Mouse (Mus musculus): Measurements from ENCODE around the gene Ninl. TPM values are rescaled to one million over a fixed set of nuclear protein-coding genes. Genes with fewer than 3 reads are reported as not detected.
A peak's percentile ranks its signal among the peaks of the same experiment; 100 is the strongest.
"Not testable (repeated sequence)": the region's sequence is repeated elsewhere in the genome, so short reads cannot be mapped to it uniquely, and the experiment has no call there.

Gene Ninl
- polyA plus RNA-seq, 1 experiment from 2014 or later, result 4.4 TPM

DNA sequence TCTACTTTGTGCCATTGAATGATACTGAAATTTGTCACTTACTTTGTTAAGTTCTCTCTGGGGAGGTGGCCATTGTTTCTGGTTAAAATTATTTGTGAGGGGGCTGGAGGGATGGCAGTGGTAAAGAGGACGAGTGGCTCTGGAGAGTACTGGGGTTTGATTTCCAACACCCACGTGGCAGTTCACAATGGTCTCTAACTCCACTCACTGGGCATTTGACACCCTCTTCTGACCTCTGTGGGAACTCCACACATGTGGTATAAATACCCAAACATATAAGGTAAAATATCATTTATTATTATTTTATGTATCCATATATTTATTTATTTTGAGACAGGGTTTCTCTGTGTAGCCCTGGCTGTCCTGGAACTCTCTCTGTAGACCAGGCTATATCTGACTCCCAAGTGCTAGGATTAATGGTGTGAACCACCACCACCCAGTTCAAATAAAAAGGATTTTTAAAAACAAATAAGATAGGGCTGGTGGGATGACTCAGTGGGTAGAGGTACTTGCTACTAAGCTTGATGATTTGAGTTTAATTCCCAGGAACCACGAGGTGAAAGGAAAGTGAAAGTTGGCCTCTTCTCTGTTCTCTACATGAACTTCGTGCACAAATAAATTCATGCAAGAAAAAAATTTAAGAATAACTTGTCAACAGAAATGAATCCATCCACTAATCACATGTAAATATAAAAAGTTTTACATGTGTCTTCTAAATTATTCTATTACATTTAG is 124.2 kb downstream of the Ninl start:
- no peaks in the 10 kb centered on the region for H3K27me3 ChIP-seq (replicated peaks)
- no peaks in the 10 kb centered on the region for H3K36me3 ChIP-seq (replicated peaks)
- no peaks in the 10 kb centered on the region for H3K9me3 ChIP-seq
- WGBS, result 82% methylated on average over 4 of the region's 4 CpGs
- H3K4me3 ChIP-seq, result no peak overlapping the region
- no peak for ATAC-seq (replicated peaks)
- H3K4me1 ChIP-seq, result peaks cover 6% of the 10 kb centered on the region
- no peak overlapping the region for H3K4me2 ChIP-seq
- H3K27ac ChIP-seq, result no peak overlapping the region
- no peak overlapping the region for H3K9ac ChIP-seq

DNA sequence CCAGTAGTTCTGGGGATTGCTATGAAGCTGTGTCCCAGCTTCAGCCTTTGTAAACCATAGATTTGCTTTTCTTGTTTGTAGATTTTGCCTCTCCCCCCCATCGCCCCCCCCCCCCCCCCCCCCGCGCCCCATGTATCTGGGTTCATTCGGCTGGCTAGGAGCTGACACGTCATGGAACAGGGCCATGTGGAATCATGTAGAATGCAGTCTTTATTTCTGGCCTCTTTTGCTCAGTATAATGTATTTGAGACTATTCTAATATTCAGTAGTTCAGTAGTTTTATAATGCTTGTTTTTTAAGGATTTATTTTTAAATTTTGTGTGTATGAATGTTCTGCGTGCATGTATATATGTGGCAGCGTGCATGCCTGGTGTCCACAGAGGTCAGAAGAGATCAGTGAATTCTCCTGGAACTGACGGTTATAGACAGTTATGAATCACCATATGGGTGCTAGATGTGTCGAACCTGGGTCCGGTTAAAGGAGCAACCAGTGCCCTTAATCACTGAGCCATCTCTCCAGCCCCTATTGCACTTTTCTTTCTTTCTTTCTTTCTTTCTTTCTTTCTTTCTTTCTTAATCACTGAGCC is 128.8 kb downstream of the Ninl start:
- Histone ChIP-seq H3K9me3 (no peaks in the 10 kb centered on the region), H3K4me3 (peak overlapping the region; percentile 61), H3K27ac (no peak overlapping the region), H3K4me2 (peak overlapping the region; percentile 53), H3K27me3 (replicated peaks) (no peaks in the 10 kb centered on the region), H3K36me3 (replicated peaks) (no peaks in the 10 kb centered on the region), H3K4me1 (peaks cover 7% of the 10 kb centered on the region), H3K9ac (peak overlapping the region; percentile 27; the same call in 1 of the 2 replicates)
- WGBS, result 43% methylated on average over 8 of the region's 10 CpGs
- ATAC-seq (replicated peaks), result no peak

GRCm38 (mm10) chr2:150909429-150910039 is 129.6 kb downstream of the Ninl start:
- Histone ChIP-seq H3K9ac (peak overlapping the region; percentile 27; the same call in 1 of the 2 replicates), H3K4me2 (peak overlapping the region; percentile 53), H3K36me3 (replicated peaks) (no peaks in the 10 kb centered on the region), H3K4me1 (peaks cover 7% of the 10 kb centered on the region), H3K27ac (peak overlapping the region; percentile 70), H3K27me3 (replicated peaks) (no peaks in the 10 kb centered on the region), H3K4me3 (peak overlapping the region; percentile 61), H3K9me3 (no peaks in the 10 kb centered on the region)
- ATAC-seq (replicated peaks), result peak; percentile 93
- under 1% methylated on average over 35 of the region's 35 CpGs for WGBS

GRCm38 (mm10) chr2:150908881-150909280 is 130.3 kb downstream of the Ninl start:
- not testable (repeated sequence) for ATAC-seq (replicated peaks); H3K9me3 ChIP-seq; H3K36me3 ChIP-seq (replicated peaks); H3K9ac ChIP-seq; H3K27me3 ChIP-seq (replicated peaks); H3K4me1 ChIP-seq
- peak overlapping the region; percentile 53 for H3K4me2 ChIP-seq
- WGBS, result 51% methylated on average over 6 of the region's 6 CpGs
- H3K27ac ChIP-seq, result peak overlapping the region; percentile 70; the same call in 1 of the 2 replicates
- H3K4me3 ChIP-seq, result peak overlapping the region; percentile 61; the same call in 1 of the 2 replicates

DNA sequence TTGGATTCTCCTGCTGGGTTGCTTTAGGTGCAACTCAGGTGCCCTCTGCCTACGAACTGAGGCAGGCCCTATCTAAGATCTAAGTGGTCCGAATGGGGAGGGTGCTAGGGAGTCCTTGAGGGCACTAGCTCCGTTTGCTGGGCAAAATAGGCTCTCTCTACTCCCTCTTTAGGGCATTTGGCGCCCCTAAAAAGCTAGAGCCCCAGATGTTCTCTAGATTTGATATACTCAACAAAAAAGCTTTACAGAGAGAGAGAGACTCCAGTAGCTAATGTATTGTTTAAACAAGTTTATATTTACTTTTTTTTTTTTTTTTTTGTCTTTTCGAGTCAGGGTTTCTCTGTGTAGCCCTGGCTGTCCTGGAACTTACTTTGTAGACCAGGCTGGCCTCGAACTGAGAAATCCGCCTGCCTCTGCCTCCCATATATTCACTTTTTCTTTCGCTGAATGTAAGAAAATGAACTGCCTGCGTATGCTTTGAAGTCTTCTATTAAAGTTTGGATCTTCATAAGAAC is 134.2 kb downstream of the Ninl start, which contains the start of gene Gins1:
TSS of gene Gins1 (plus strand) at position 465 of the 515 bp plus-strand sequence.
- H3K27me3 ChIP-seq (replicated peaks), result no peaks in the 10 kb centered on the region
- WGBS, result 35% methylated on average over 9 of the region's 9 CpGs
- H3K36me3 ChIP-seq (replicated peaks), result no peaks in the 10 kb centered on the region
- H3K9ac ChIP-seq, result peak within 1 kb of the TSS; percentile 93
- peak within 1 kb of the TSS; percentile 93 for H3K4me3 ChIP-seq
- H3K4me2 ChIP-seq, result peak within 1 kb of the TSS; percentile 77
- H3K4me1 ChIP-seq, result peaks cover 22% of the 10 kb centered on the region
- peak within 1 kb of the TSS; percentile 91 for H3K27ac ChIP-seq
- ATAC-seq (replicated peaks), result no peak
- no peaks in the 10 kb centered on the region for H3K9me3 ChIP-seq

DNA sequence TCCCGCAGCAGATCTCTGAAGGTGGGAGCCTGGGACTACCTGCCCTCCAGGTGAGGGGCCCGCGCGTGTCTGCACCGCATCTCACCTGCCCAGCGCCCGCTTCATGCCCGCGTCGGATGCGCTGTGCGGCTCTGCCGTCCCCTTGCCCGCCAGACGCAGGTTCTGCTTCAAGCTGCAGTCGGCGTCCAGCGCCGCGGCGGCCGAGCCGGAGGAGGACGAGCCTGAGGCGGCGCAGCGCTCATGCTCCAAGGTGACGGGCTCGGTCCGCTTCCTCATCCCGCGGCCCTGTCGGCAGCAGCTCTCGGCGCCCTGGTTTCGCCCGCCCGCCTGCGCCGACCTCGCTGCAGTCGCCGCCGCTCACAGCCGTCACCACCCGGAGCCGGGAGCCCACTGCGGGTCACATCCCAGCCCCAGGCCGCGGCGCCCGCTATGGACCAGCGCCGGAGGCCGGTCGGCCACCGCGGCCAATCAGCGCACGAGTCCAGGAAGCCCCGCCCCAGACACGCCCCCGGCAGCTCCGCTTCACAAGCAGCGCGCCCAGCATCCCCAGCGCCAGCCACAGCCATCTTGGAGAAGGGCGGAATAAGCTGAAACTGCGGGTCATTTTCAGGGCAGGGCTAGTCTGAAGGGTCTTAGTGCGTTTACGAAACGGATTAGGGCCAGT is 134.8 kb downstream of the Ninl start, which contains the start of gene Abhd12:
TSS of gene Abhd12 (minus strand) at position 470 of the 664 bp plus-strand sequence.
- peak within 1 kb of the TSS; percentile 91 for H3K27ac ChIP-seq
- H3K27me3 ChIP-seq (replicated peaks), result no peaks in the 10 kb centered on the region
- H3K4me2 ChIP-seq, result peak within 1 kb of the TSS; percentile 77
- H3K36me3 ChIP-seq (replicated peaks), result no peaks in the 10 kb centered on the region
- under 1% methylated on average over 68 of the region's 72 CpGs for WGBS
- H3K4me3 ChIP-seq, result peak within 1 kb of the TSS; percentile 93
- peaks cover 20% of the 10 kb centered on the region for H3K4me1 ChIP-seq
- no peaks in the 10 kb centered on the region for H3K9me3 ChIP-seq
- peak; percentile 98 for ATAC-seq (replicated peaks)
- H3K9ac ChIP-seq, result peak within 1 kb of the TSS; percentile 93

DNA sequence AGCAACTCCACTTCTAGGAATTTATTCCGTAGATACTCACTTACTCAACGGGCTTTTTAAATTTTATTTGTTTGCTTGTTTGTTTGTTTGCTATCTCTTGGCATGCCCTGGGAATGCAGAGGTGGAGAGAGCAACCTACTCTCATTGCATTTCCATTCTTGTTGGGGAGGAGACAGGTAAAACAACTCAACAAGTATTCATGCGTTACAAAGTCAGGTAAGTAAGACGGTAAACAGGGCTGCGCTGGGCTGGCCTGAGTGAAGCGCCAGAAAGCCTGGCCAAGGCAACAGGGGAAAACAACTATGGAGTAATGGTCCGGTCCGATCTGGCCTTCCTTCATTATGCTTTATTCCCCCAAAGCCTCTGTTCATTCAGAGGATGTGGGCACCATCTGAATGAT is 136.8 kb downstream of the Ninl start:
- 81% methylated on average over 8 of the region's 8 CpGs for WGBS
- Histone ChIP-seq H3K27me3 (replicated peaks) (no peaks in the 10 kb centered on the region), H3K4me2 (peak overlapping the region; percentile 77; the same call in 1 of the 2 replicates), H3K4me1 (peaks cover 20% of the 10 kb centered on the region), H3K27ac (no peak overlapping the region), H3K36me3 (replicated peaks) (no peaks in the 10 kb centered on the region), H3K9me3 (no peaks in the 10 kb centered on the region), H3K9ac (no peak overlapping the region), H3K4me3 (no peak overlapping the region)
- ATAC-seq (replicated peaks), result no peak

- Histone ChIP-seq H3K4me3 (no peak overlapping the region), H3K27ac (no peak overlapping the region), H3K36me3 (replicated peaks) (no peaks in the 10 kb centered on the region), H3K9ac (no peak overlapping the region), H3K27me3 (replicated peaks) (no peaks in the 10 kb centered on the region), H3K4me1 (peaks cover 20% of the 10 kb centered on the region), H3K4me2 (no peak overlapping the region), H3K9me3 (no peaks in the 10 kb centered on the region)
- no peak for ATAC-seq (replicated peaks)
- 94% methylated on average over 6 of the region's 6 CpGs for WGBS
Observed at GRCm38 (mm10) chr2:150900341-150900740, 138.8 kb downstream of the Ninl start.

GRCm38 (mm10) chr2:150895691-150896252 is 143.4 kb downstream of the Ninl start:
- Histone ChIP-seq H3K4me1 (no peaks in the 10 kb centered on the region), H3K27ac (no peak overlapping the region), H3K9me3 (no peaks in the 10 kb centered on the region), H3K27me3 (replicated peaks) (no peaks in the 10 kb centered on the region), H3K4me2 (no peak overlapping the region), H3K4me3 (no peak overlapping the region), H3K36me3 (replicated peaks) (no peaks in the 10 kb centered on the region), H3K9ac (no peak overlapping the region)
- ATAC-seq (replicated peaks), result no peak
- WGBS, result 90% methylated on average over 7 of the region's 7 CpGs

DNA sequence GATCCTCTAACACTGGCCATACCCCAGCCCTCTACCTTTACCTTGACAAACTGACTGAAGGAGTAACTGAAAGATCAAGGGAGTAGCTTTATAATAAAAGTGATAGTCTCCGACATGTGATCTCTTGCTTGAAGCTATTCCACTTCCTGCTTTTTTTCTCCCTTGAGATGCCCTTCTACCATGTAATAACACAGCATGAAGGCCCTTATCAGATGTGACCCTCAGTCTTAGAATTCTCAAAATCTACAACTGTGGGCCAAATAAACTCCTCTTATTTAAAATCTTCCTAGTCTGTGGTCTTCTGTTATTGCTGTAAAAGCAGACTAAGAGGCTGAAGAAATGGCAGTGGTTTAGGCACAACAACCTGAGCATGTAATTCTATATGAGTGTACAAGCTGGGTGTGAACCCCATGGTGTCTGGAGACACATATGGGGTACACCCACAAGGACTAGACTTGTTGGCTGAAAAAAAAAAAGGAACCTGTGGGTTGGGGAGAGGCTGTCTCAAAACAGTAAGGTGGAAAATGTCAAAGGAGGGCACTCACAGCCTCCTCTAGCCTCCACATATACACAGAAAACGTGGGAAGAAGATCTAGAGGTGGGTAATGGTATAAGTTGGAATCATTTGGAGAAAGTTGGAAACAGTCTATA is 144.4 kb downstream of the Ninl start:
- H3K9me3 ChIP-seq, result no peaks in the 10 kb centered on the region
- 92% methylated on average over 2 of the region's 2 CpGs for WGBS

GRCm38 (mm10) chr2:150887370-150887769 is 151.8 kb downstream of the Ninl start:
- Histone ChIP-seq H3K9me3 (no peaks in the 10 kb centered on the region), H3K9ac (no peak overlapping the region), H3K4me3 (no peak overlapping the region), H3K4me1 (no peaks in the 10 kb centered on the region), H3K4me2 (no peak overlapping the region), H3K27me3 (replicated peaks) (no peaks in the 10 kb centered on the region), H3K36me3 (replicated peaks) (no peaks in the 10 kb centered on the region), H3K27ac (no peak overlapping the region)
- ATAC-seq (replicated peaks), result no peak
- WGBS, result 81% methylated on average over 2 of the region's 2 CpGs

More for the DNA sequence above, 144.4 kb downstream of the Ninl start:
- Histone ChIP-seq H3K4me1 (no peaks in the 10 kb centered on the region), H3K27ac (no peak overlapping the region), H3K27me3 (replicated peaks) (no peaks in the 10 kb centered on the region), H3K36me3 (replicated peaks) (no peaks in the 10 kb centered on the region), H3K4me2 (no peak overlapping the region), H3K4me3 (no peak overlapping the region), H3K9ac (no peak overlapping the region)
- ATAC-seq (replicated peaks), result no peak
